Mouse (Mus musculus) heart, embryonic 11.5 days (tissue): Measurements from ENCODE around the gene Cx3cr1. TPM values are rescaled to one million over a fixed set of nuclear protein-coding genes. Genes with fewer than 3 reads are reported as not detected.

Experiments used
- ATAC-seq: fragments of 200-750 bp; cut with Nextera tagmentation; replicated peaks from 2 replicates; pipeline ENCODE4 v1.8.0; 2017; ENCODE audit warnings: moderate library complexity; ENCODE audit not compliant: insufficient number of reproducible peaks, low FRiP score, low TSS enrichment
- H3K27ac ChIP-seq: fragments of 300-500 bp; sonication (generic); 2 replicates; pipeline ENCODE4 v1.5.1; 2014; ENCODE audit warnings: mild to moderate bottlenecking, low read depth, low read length
- H3K27me3 ChIP-seq: fragments of 300-500 bp; sonication (generic); 2 replicates; pipeline ENCODE4 v1.6.1; 2014; ENCODE audit warnings: mild to moderate bottlenecking, low read length, mixed read lengths; ENCODE audit not compliant: control insufficient read depth, insufficient read depth
- H3K36me3 ChIP-seq: fragments of 300-500 bp; sonication (generic); 2 replicates; pipeline ENCODE4 v1.6.1; 2014; ENCODE audit warnings: mild to moderate bottlenecking, low read length, moderate library complexity, mixed read lengths; ENCODE audit not compliant: control insufficient read depth, insufficient read depth
- H3K4me1 ChIP-seq: fragments of 300-500 bp; sonication (generic); 2 replicates; pipeline ENCODE4 v1.6.1; 2014; ENCODE audit warnings: low read length; ENCODE audit not compliant: control insufficient read depth, insufficient read depth
- H3K4me2 ChIP-seq: fragments of 300-500 bp; sonication (generic); 2 replicates; pipeline ENCODE4 v1.6.1; 2014; ENCODE audit warnings: mild to moderate bottlenecking, moderate library complexity
- H3K4me3 ChIP-seq: fragments of 300-500 bp; sonication (generic); 2 replicates; pipeline ENCODE4 v1.5.1; 2014; ENCODE audit warnings: low read depth, low read length
- H3K9ac ChIP-seq: fragments of 300-500 bp; sonication (generic); 2 replicates; pipeline ENCODE4 v1.6.1; 2014; ENCODE audit warnings: mild to moderate bottlenecking, low read depth, low read length, moderate library complexity
- H3K9me3 ChIP-seq: fragments of 300-500 bp; sonication (generic); replicated peaks from 2 replicates; pipeline ENCODE4 v1.6.1; 2016; ENCODE audit warnings: low read length; ENCODE audit not compliant: control insufficient read depth
- WGBS: fragments of 180-500 bp; shearing (Covaris S2); extraction: QIAGEN DNeasy Blood & Tissue Kit; methylation state at CpG from one replicate; pipeline ENCODE4 v1.1.7; 2014; ENCODE audit not compliant: insufficient replicate concordance; 5-methylcytosine and 5-hydroxymethylcytosine counted together
- polyA plus RNA-seq: library from polyadenylated mRNA; unstranded; fragments of >200 nt; fragmentation: Nextera tagmentation; extraction: Ambion mirVana; gene quantifications from 2 replicates; pipeline ENCODE4 v1.2.1, GENCODE M21; 2014

Gene Cx3cr1
- polyA plus RNA-seq, 1 experiment from 2014 or later: 3.1 TPM

- no peaks in the 10 kb centered on the region for H3K9me3 ChIP-seq
- H3K4me3 ChIP-seq: no peak overlapping the region
- peaks cover 25% of the 10 kb centered on the region for H3K36me3 ChIP-seq
- 85% methylated on average over 7 of the region's 7 CpGs for WGBS
- H3K4me2 ChIP-seq: no peak overlapping the region
- no peak overlapping the region for H3K27ac ChIP-seq
- ATAC-seq: no peak
- H3K4me1 ChIP-seq: peaks cover 11% of the 10 kb centered on the region
- no peaks in the 10 kb centered on the region for H3K27me3 ChIP-seq
- no peak overlapping the region for H3K9ac ChIP-seq
Measured at GRCm38 (mm10) chr9:119970763-119971656, 98.7 kb downstream of the Cx3cr1 start.

GRCm38 (mm10) chr9:119970221-119970620 lies 99.5 kb downstream of the Cx3cr1 start:
- no peak overlapping the region for H3K4me2 ChIP-seq
- ATAC-seq: no peak
- WGBS: 36% methylated on average over 6 of the region's 6 CpGs
- no peak overlapping the region for H3K4me3 ChIP-seq
- peaks cover 11% of the 10 kb centered on the region for H3K4me1 ChIP-seq
- H3K27me3 ChIP-seq: no peaks in the 10 kb centered on the region
- H3K9me3 ChIP-seq: no peaks in the 10 kb centered on the region
- H3K36me3 ChIP-seq: peaks cover 23% of the 10 kb centered on the region
- no peak overlapping the region for H3K27ac ChIP-seq
- no peak overlapping the region for H3K9ac ChIP-seq

- Histone ChIP-seq H3K4me3 (no peak overlapping the region), H3K27ac (no peak overlapping the region), H3K9me3 (no peaks in the 10 kb centered on the region), H3K27me3 (no peaks in the 10 kb centered on the region), H3K36me3 (peaks cover 20% of the 10 kb centered on the region), H3K4me1 (peaks cover 11% of the 10 kb centered on the region), H3K4me2 (no peak overlapping the region), H3K9ac (no peak overlapping the region)
- WGBS: 70% methylated on average over 7 of the region's 7 CpGs
- no peak for ATAC-seq
Measured at GRCm38 (mm10) chr9:119969811-119970210, 99.9 kb downstream of the Cx3cr1 start.

GRCm38 (mm10) chr9:119966221-119966910 lies 103.3 kb downstream of the Cx3cr1 start:
- H3K9ac ChIP-seq: no peak overlapping the region
- H3K27ac ChIP-seq: no peak overlapping the region
- no peaks in the 10 kb centered on the region for H3K9me3 ChIP-seq
- ATAC-seq: no peak
- H3K27me3 ChIP-seq: no peaks in the 10 kb centered on the region
- H3K4me3 ChIP-seq: no peak overlapping the region
- no peaks in the 10 kb centered on the region for H3K36me3 ChIP-seq
- peaks cover 16% of the 10 kb centered on the region for H3K4me1 ChIP-seq
- no peak overlapping the region for H3K4me2 ChIP-seq
- WGBS: 84% methylated on average over 26 of the region's 26 CpGs

GRCm38 (mm10) chr9:119965186-119965585 lies 104.5 kb downstream of the Cx3cr1 start:
- ATAC-seq: no peak
- Histone ChIP-seq H3K4me2 (no peak overlapping the region), H3K4me1 (peaks cover 8% of the 10 kb centered on the region), H3K4me3 (no peak overlapping the region), H3K9ac (no peak overlapping the region), H3K36me3 (no peaks in the 10 kb centered on the region), H3K27ac (no peak overlapping the region), H3K27me3 (no peaks in the 10 kb centered on the region), H3K9me3 (no peaks in the 10 kb centered on the region)
- 76% methylated on average over 3 of the region's 3 CpGs for WGBS

- no peak overlapping the region for H3K4me3 ChIP-seq
- 63% methylated on average over 3 of the region's 3 CpGs for WGBS
- no peaks in the 10 kb centered on the region for H3K9me3 ChIP-seq
- ATAC-seq: no peak
- H3K27me3 ChIP-seq: no peaks in the 10 kb centered on the region
- H3K4me2 ChIP-seq: peak overlapping the region; percentile 4; the same call in 1 of the 2 replicates
- H3K27ac ChIP-seq: peak overlapping the region; percentile 68; the same call in 1 of the 2 replicates
- peaks cover 8% of the 10 kb centered on the region for H3K4me1 ChIP-seq
- no peak overlapping the region for H3K9ac ChIP-seq
- H3K36me3 ChIP-seq: no peaks in the 10 kb centered on the region
Measured at GRCm38 (mm10) chr9:119964206-119964605, 105.5 kb downstream of the Cx3cr1 start.

GRCm38 (mm10) chr9:119962987-119963667 lies 106.6 kb downstream of the Cx3cr1 start:
- Histone ChIP-seq H3K9ac (peak overlapping the region; percentile 56), H3K27ac (peak overlapping the region; percentile 17; the same call in 1 of the 2 replicates), H3K4me3 (peak overlapping the region; percentile 32), H3K9me3 (no peaks in the 10 kb centered on the region), H3K27me3 (no peaks in the 10 kb centered on the region), H3K36me3 (no peaks in the 10 kb centered on the region), H3K4me1 (peaks cover 6% of the 10 kb centered on the region), H3K4me2 (peak overlapping the region; percentile 63)
- WGBS: 8% methylated on average over 21 of the region's 21 CpGs
- ATAC-seq: peak; percentile 69

- H3K4me3 ChIP-seq: peak overlapping the region; percentile 32; the same call in 1 of the 2 replicates
- WGBS: 61% methylated on average over 4 of the region's 4 CpGs
- no peak for ATAC-seq
- peak overlapping the region; percentile 63 for H3K4me2 ChIP-seq
- H3K4me1 ChIP-seq: peaks cover 6% of the 10 kb centered on the region
- H3K27ac ChIP-seq: no peak overlapping the region
- no peaks in the 10 kb centered on the region for H3K27me3 ChIP-seq
- no peak overlapping the region for H3K9ac ChIP-seq
- H3K36me3 ChIP-seq: no peaks in the 10 kb centered on the region
- H3K9me3 ChIP-seq: no peaks in the 10 kb centered on the region
Measured at GRCm38 (mm10) chr9:119962216-119962615, 107.5 kb downstream of the Cx3cr1 start.
